Mouse (Mus musculus): ENCODE data around the gene Hoxd9. TPM values are rescaled to one million over a fixed set of nuclear protein-coding genes. Genes with fewer than 3 reads are reported as not detected.

The Hoxd9 gene
- total and polyA plus RNA-seq, 2 experiments from 2014 or later, result not detected

- WGBS, result 2% methylated on average over 47 of the region's 47 CpGs
- Histone ChIP-seq H3K27me3 (ENCODE audit: insufficient read depth, low read length) (peaks cover 97% of the 10 kb centered on the region), H3K36me3 (ENCODE audit: insufficient read depth) (no peaks in the 10 kb centered on the region), H3K4me3 (ENCODE audit: low read depth, low read length) (no peak within 1 kb of the TSS), H3K27ac (ENCODE audit: low read depth, low read length) (no peak within 1 kb of the TSS), H3K9ac (no peak within 1 kb of the TSS), H3K4me2 (ENCODE audit: low read depth) (no peak within 1 kb of the TSS), H3K9me3 (ENCODE audit: low read length) (no peaks in the 10 kb centered on the region), H3K4me1 (ENCODE audit: insufficient read depth) (no peaks in the 10 kb centered on the region)
- DNase-seq (no peak), ATAC-seq (no peak)
- no peak for TF ChIP-seq CTCF (IDR thresholded peaks at IDR 0.05; ENCODE audit: low read depth)
Observed at GRCm38 (mm10) chr2:74674881-74675665, 22.5 kb upstream of the Hoxd9 start, which contains the start of gene Hoxd12. TSS of gene Hoxd12 (plus strand) at chr2:74675013.

- H3K27ac ChIP-seq (ENCODE audit: low read depth, low read length), result no peak overlapping the region
- H3K36me3 ChIP-seq (ENCODE audit: insufficient read depth), result no peaks in the 10 kb centered on the region
- DNase-seq (no peak), ATAC-seq (no peak)
- H3K4me3 ChIP-seq (ENCODE audit: low read depth, low read length), result no peak overlapping the region
- no peak overlapping the region for H3K4me2 ChIP-seq (ENCODE audit: low read depth)
- WGBS, result 6% methylated on average over 22 of the region's 24 CpGs
- H3K9ac ChIP-seq, result no peak overlapping the region
- TF ChIP-seq CTCF (IDR thresholded peaks at IDR 0.05; ENCODE audit: low read depth), result no peak
- no peaks in the 10 kb centered on the region for H3K9me3 ChIP-seq (ENCODE audit: low read length)
- peaks cover 98% of the 10 kb centered on the region for H3K27me3 ChIP-seq (ENCODE audit: insufficient read depth, low read length)
- H3K4me1 ChIP-seq (ENCODE audit: insufficient read depth), result no peaks in the 10 kb centered on the region
Observed at GRCm38 (mm10) chr2:74675666-74676282, 21.8 kb upstream of the Hoxd9 start.

GRCm38 (mm10) chr2:74676376-74677052 lies 21.0 kb upstream of the Hoxd9 start:
- H3K4me1 ChIP-seq (ENCODE audit: insufficient read depth), result no peaks in the 10 kb centered on the region
- no peak overlapping the region for H3K9ac ChIP-seq
- H3K4me3 ChIP-seq (ENCODE audit: low read depth, low read length), result no peak overlapping the region
- ATAC-seq (no peak), DNase-seq (no peak)
- H3K27ac ChIP-seq (ENCODE audit: low read depth, low read length), result no peak overlapping the region
- no peaks in the 10 kb centered on the region for H3K9me3 ChIP-seq (ENCODE audit: low read length)
- no peak for TF ChIP-seq CTCF (IDR thresholded peaks at IDR 0.05; ENCODE audit: low read depth)
- no peaks in the 10 kb centered on the region for H3K36me3 ChIP-seq (ENCODE audit: insufficient read depth)
- peaks cover 98% of the 10 kb centered on the region for H3K27me3 ChIP-seq (ENCODE audit: insufficient read depth, low read length)
- WGBS, result 4% methylated on average over 9 of the region's 9 CpGs
- no peak overlapping the region for H3K4me2 ChIP-seq (ENCODE audit: low read depth)

GRCm38 (mm10) chr2:74677106-74677505 lies 20.4 kb upstream of the Hoxd9 start:
- no peak for TF ChIP-seq CTCF (IDR thresholded peaks at IDR 0.05; ENCODE audit: low read depth)
- Histone ChIP-seq H3K27me3 (ENCODE audit: insufficient read depth, low read length) (peaks cover 97% of the 10 kb centered on the region), H3K4me3 (ENCODE audit: low read depth, low read length) (no peak overlapping the region), H3K4me2 (ENCODE audit: low read depth) (no peak overlapping the region), H3K36me3 (ENCODE audit: insufficient read depth) (no peaks in the 10 kb centered on the region), H3K27ac (ENCODE audit: low read depth, low read length) (no peak overlapping the region), H3K9me3 (ENCODE audit: low read length) (no peaks in the 10 kb centered on the region), H3K9ac (no peak overlapping the region), H3K4me1 (ENCODE audit: insufficient read depth) (no peaks in the 10 kb centered on the region)
- no peak for DNase-seq
- WGBS, result 12% methylated on average over 2 of the region's 2 CpGs
- ATAC-seq, result no peak

- Histone ChIP-seq H3K27me3 (ENCODE audit: insufficient read depth, low read length) (peaks cover 94% of the 10 kb centered on the region), H3K27ac (ENCODE audit: low read depth, low read length) (no peak within 1 kb of the TSS), H3K4me3 (ENCODE audit: low read depth, low read length) (no peak within 1 kb of the TSS), H3K36me3 (ENCODE audit: insufficient read depth) (no peaks in the 10 kb centered on the region), H3K4me2 (ENCODE audit: low read depth) (no peak within 1 kb of the TSS), H3K4me1 (ENCODE audit: insufficient read depth) (no peaks in the 10 kb centered on the region), H3K9ac (no peak within 1 kb of the TSS), H3K9me3 (ENCODE audit: low read length) (no peaks in the 10 kb centered on the region)
- WGBS, result 2% methylated on average over 15 of the region's 15 CpGs
- TF ChIP-seq CTCF (IDR thresholded peaks at IDR 0.05; ENCODE audit: low read depth), result no peak
- no peak for ATAC-seq
- no peak for DNase-seq
Observed at GRCm38 (mm10) chr2:74678891-74679595, 18.5 kb upstream of the Hoxd9 start, which contains the start of gene Hoxd11. TSS of gene Hoxd11 (plus strand) at chr2:74679557.

GRCm38 (mm10) chr2:74679596-74679971 lies 17.9 kb upstream of the Hoxd9 start:
- no peaks in the 10 kb centered on the region for H3K9me3 ChIP-seq (ENCODE audit: low read length)

More at GRCm38 (mm10) chr2:74679596-74679971, 17.9 kb upstream of the Hoxd9 start:
- Histone ChIP-seq H3K27ac (ENCODE audit: low read depth, low read length) (no peak overlapping the region), H3K4me2 (ENCODE audit: low read depth) (no peak overlapping the region), H3K4me1 (ENCODE audit: insufficient read depth) (no peaks in the 10 kb centered on the region), H3K27me3 (ENCODE audit: insufficient read depth, low read length) (peaks cover 94% of the 10 kb centered on the region), H3K36me3 (ENCODE audit: insufficient read depth) (no peaks in the 10 kb centered on the region), H3K9ac (no peak overlapping the region), H3K4me3 (ENCODE audit: low read depth, low read length) (no peak overlapping the region)
- ATAC-seq, result no peak
- DNase-seq, result no peak
- WGBS, result 1% methylated on average over 26 of the region's 26 CpGs
- no peak for TF ChIP-seq CTCF (IDR thresholded peaks at IDR 0.05; ENCODE audit: low read depth)

All from forebrain, postnatal 0 days (tissue).